Mouse (Mus musculus) forebrain, embryonic 16.5 days (tissue): ENCODE results near the gene Stx6. TPM values are rescaled to one million over a fixed set of nuclear protein-coding genes. Genes with fewer than 3 reads are reported as not detected.
A peak's percentile ranks its signal among the peaks of the same experiment; 100 is the strongest.

Source experiments
- ATAC-seq: fragments of 200-750 bp; cut with Nextera tagmentation; 2 replicates; pipeline ENCODE4 v1.8.0; 2017; ENCODE audit warnings: mild to moderate bottlenecking, moderate library complexity
- H3K27ac ChIP-seq: fragments of 300-500 bp; sonication (generic); 2 replicates; pipeline ENCODE4 v1.5.1; 2014; ENCODE audit warnings: low read length, control low read depth
- H3K27me3 ChIP-seq: fragments of 300-500 bp; sonication (generic); replicated peaks from 2 replicates; pipeline ENCODE4 v1.6.1; 2014; ENCODE audit warnings: low read length; ENCODE audit not compliant: control insufficient read depth, insufficient read depth
- H3K36me3 ChIP-seq: fragments of 300-500 bp; sonication (generic); 2 replicates; pipeline ENCODE4 v1.6.1; 2014; ENCODE audit not compliant: control insufficient read depth, insufficient read depth
- H3K4me1 ChIP-seq: fragments of 300-500 bp; sonication (generic); replicated peaks from 2 replicates; pipeline ENCODE4 v1.6.1; 2014; ENCODE audit warnings: low read length; ENCODE audit not compliant: control insufficient read depth, insufficient read depth
- H3K4me2 ChIP-seq: fragments of 300-500 bp; sonication (generic); 2 replicates; pipeline ENCODE4 v1.6.1; 2014; ENCODE audit warnings: mild to moderate bottlenecking, low read length, control low read depth
- H3K4me3 ChIP-seq: fragments of 300-500 bp; sonication (generic); replicated peaks from 2 replicates; pipeline ENCODE4 v1.5.1; 2014; ENCODE audit warnings: mild to moderate bottlenecking, low read length, control low read depth
- H3K9ac ChIP-seq: fragments of 300-500 bp; sonication (generic); replicated peaks from 2 replicates; pipeline ENCODE4 v1.6.1; 2014; ENCODE audit warnings: low read depth, low read length, control low read depth
- H3K9me3 ChIP-seq: fragments of 300-500 bp; sonication (generic); 2 replicates; pipeline ENCODE4 v1.6.1; 2016; ENCODE audit warnings: low read length; ENCODE audit not compliant: control insufficient read depth
- WGBS: fragments of 180-500 bp; shearing (Covaris S2); extraction: QIAGEN DNeasy Blood & Tissue Kit; methylation state at CpG from one replicate; pipeline ENCODE4 v1.1.7; 2014; 5-methylcytosine and 5-hydroxymethylcytosine counted together
- polyA plus RNA-seq: library from polyadenylated mRNA; unstranded; fragments of >200 nt; fragmentation: Nextera tagmentation; extraction: Ambion mirVana; gene quantifications from 2 replicates; pipeline ENCODE4 v1.2.1, GENCODE M21; 2015

Gene Stx6
- polyA plus RNA-seq, 1 experiment from 2014 or later = 125 TPM

- Histone ChIP-seq H3K9ac (no peak overlapping the region), H3K36me3 (no peaks in the 10 kb centered on the region; the same call in 1 of the 2 replicates), H3K4me2 (no peak overlapping the region), H3K4me3 (no peak overlapping the region), H3K27me3 (no peaks in the 10 kb centered on the region), H3K27ac (0 out of 2 replicates have a peak overlapping the region, but pooled peaks have one; percentile 16), H3K9me3 (no peaks in the 10 kb centered on the region), H3K4me1 (peaks cover 60% of the 10 kb centered on the region)
- ATAC-seq = no peak
- 62% methylated on average over 7 of the region's 7 CpGs for WGBS
Measured at GRCm38 (mm10) chr1:155211017-155211416, 52.5 kb downstream of the Stx6 start.

GRCm38 (mm10) chr1:155212081-155212480 is 53.6 kb downstream of the Stx6 start:
- Histone ChIP-seq H3K9me3 (no peaks in the 10 kb centered on the region), H3K4me1 (peaks cover 53% of the 10 kb centered on the region), H3K27me3 (no peaks in the 10 kb centered on the region), H3K27ac (peak overlapping the region; percentile 56), H3K4me3 (no peak overlapping the region), H3K36me3 (no peaks in the 10 kb centered on the region; the same call in 1 of the 2 replicates), H3K4me2 (no peak overlapping the region), H3K9ac (peak overlapping the region; percentile 5)
- ATAC-seq = no peak
- WGBS = 36% methylated on average over 4 of the region's 4 CpGs

GRCm38 (mm10) chr1:155212493-155212892 is 54.0 kb downstream of the Stx6 start:
- 7% methylated on average over 6 of the region's 6 CpGs for WGBS
- H3K4me2 ChIP-seq = no peak overlapping the region
- H3K4me1 ChIP-seq = peaks cover 53% of the 10 kb centered on the region
- no peaks in the 10 kb centered on the region for H3K9me3 ChIP-seq
- peak overlapping the region; percentile 56 for H3K27ac ChIP-seq
- no peaks in the 10 kb centered on the region for H3K36me3 ChIP-seq
- ATAC-seq = peak; percentile 41
- no peak overlapping the region for H3K4me3 ChIP-seq
- peak overlapping the region; percentile 5 for H3K9ac ChIP-seq
- H3K27me3 ChIP-seq = no peaks in the 10 kb centered on the region

GRCm38 (mm10) chr1:155212936-155213774 is 54.6 kb downstream of the Stx6 start:
- H3K4me3 ChIP-seq = no peak overlapping the region
- no peaks in the 10 kb centered on the region for H3K27me3 ChIP-seq
- ATAC-seq = peak; percentile 9
- WGBS = 12% methylated on average over 18 of the region's 18 CpGs
- no peaks in the 10 kb centered on the region for H3K36me3 ChIP-seq
- peaks cover 52% of the 10 kb centered on the region for H3K4me1 ChIP-seq
- H3K9ac ChIP-seq = peak overlapping the region; percentile 15; the same call in 1 of the 2 replicates
- H3K4me2 ChIP-seq = no peak overlapping the region
- H3K9me3 ChIP-seq = no peaks in the 10 kb centered on the region
- H3K27ac ChIP-seq = peak overlapping the region; percentile 56

- WGBS = 79% methylated on average over 7 of the region's 7 CpGs
- peaks cover 49% of the 10 kb centered on the region for H3K4me1 ChIP-seq
- no peaks in the 10 kb centered on the region for H3K9me3 ChIP-seq
- H3K27ac ChIP-seq = no peak overlapping the region
- H3K9ac ChIP-seq = no peak overlapping the region
- no peak overlapping the region for H3K4me3 ChIP-seq
- H3K36me3 ChIP-seq = no peaks in the 10 kb centered on the region
- no peak overlapping the region for H3K4me2 ChIP-seq
- no peaks in the 10 kb centered on the region for H3K27me3 ChIP-seq
- no peak for ATAC-seq
Measured at GRCm38 (mm10) chr1:155213912-155214311, 55.4 kb downstream of the Stx6 start.

GRCm38 (mm10) chr1:155215066-155215764 is 56.7 kb downstream of the Stx6 start:
- Histone ChIP-seq H3K27ac (peak overlapping the region; percentile 2; the same call in 1 of the 2 replicates), H3K36me3 (no peaks in the 10 kb centered on the region), H3K4me1 (peaks cover 42% of the 10 kb centered on the region), H3K4me2 (no peak overlapping the region), H3K4me3 (no peak overlapping the region), H3K27me3 (no peaks in the 10 kb centered on the region), H3K9ac (no peak overlapping the region), H3K9me3 (no peaks in the 10 kb centered on the region)
- ATAC-seq = peak; percentile 4; the same call in 1 of the 2 replicates
- WGBS = 57% methylated on average over 9 of the region's 9 CpGs

GRCm38 (mm10) chr1:155216313-155216712 is 57.8 kb downstream of the Stx6 start:
- no peak for ATAC-seq
- H3K4me1 ChIP-seq = peaks cover 35% of the 10 kb centered on the region
- H3K4me3 ChIP-seq = no peak overlapping the region
- H3K36me3 ChIP-seq = no peaks in the 10 kb centered on the region
- no peak overlapping the region for H3K9ac ChIP-seq
- no peak overlapping the region for H3K4me2 ChIP-seq
- H3K27me3 ChIP-seq = no peaks in the 10 kb centered on the region
- WGBS = 80% methylated on average over 11 of the region's 11 CpGs
- H3K9me3 ChIP-seq = no peaks in the 10 kb centered on the region
- H3K27ac ChIP-seq = no peak overlapping the region

GRCm38 (mm10) chr1:155216844-155217243 is 58.3 kb downstream of the Stx6 start:
- no peaks in the 10 kb centered on the region for H3K36me3 ChIP-seq
- no peaks in the 10 kb centered on the region for H3K9me3 ChIP-seq
- WGBS = 72% methylated on average over 6 of the region's 6 CpGs
- ATAC-seq = no peak
- H3K27me3 ChIP-seq = no peaks in the 10 kb centered on the region
- H3K4me1 ChIP-seq = peaks cover 36% of the 10 kb centered on the region
- no peak overlapping the region for H3K4me2 ChIP-seq
- H3K4me3 ChIP-seq = no peak overlapping the region
- no peak overlapping the region for H3K27ac ChIP-seq
- H3K9ac ChIP-seq = no peak overlapping the region

- Histone ChIP-seq H3K4me3 (no peak overlapping the region), H3K4me2 (no peak overlapping the region), H3K27me3 (no peaks in the 10 kb centered on the region), H3K9me3 (no peaks in the 10 kb centered on the region), H3K36me3 (no peaks in the 10 kb centered on the region), H3K4me1 (peaks cover 31% of the 10 kb centered on the region), H3K27ac (no peak overlapping the region), H3K9ac (no peak overlapping the region)
- ATAC-seq = peak; percentile 15; the same call in 1 of the 2 replicates
- WGBS = 40% methylated on average over 9 of the region's 9 CpGs
Measured at GRCm38 (mm10) chr1:155217865-155218541, 59.5 kb downstream of the Stx6 start.
